Mouse (Mus musculus): ENCODE measurements around the gene Fbxl3.

Gene Fbxl3

DNA sequence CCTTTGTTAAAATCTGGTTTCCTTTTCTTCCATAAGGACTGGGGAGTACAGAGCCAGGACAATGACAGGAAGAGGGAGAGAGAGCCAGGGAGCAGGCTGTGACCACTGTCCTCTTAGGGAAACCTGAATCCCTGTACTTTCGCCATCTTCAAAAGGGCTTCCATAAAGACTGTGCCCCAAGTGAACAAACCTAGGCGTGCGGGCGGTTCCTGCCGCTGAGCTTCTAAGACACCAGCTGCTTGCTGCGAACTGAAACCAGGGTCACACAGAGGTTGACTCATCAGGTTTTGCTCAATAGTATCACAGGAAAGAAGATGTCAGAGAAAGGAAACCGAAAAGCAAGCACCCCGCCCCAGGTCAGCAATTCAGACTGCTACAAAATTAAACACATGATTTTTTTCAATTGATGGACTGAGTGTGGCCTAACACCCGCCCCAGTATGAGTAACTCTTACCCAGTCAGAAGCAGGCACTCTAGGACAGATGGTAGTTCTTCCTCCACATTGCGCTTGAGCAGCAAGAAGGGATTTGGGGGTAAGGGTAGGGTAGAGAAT lies 66.0 kb downstream of the Fbxl3 start:
- no peak for DNase-seq
